Mouse (Mus musculus) hindbrain, embryonic 13.5 days (tissue): ENCODE data around the gene Fbxl2. TPM values are rescaled to one million over a fixed set of nuclear protein-coding genes. Genes with fewer than 3 reads are reported as not detected.
A peak's percentile ranks its signal among the peaks of the same experiment; 100 is the strongest.
"Not testable (repeated sequence)": the region's sequence is repeated elsewhere in the genome, so short reads cannot be mapped to it uniquely, and the experiment has no call there.

Experiments
- ATAC-seq: fragments of 200-750 bp; cut with Nextera tagmentation; 2 replicates; pipeline ENCODE4 v1.8.0; 2017; ENCODE audit warnings: moderate TSS enrichment; ENCODE audit not compliant: low FRiP score
- H3K27ac ChIP-seq: fragments of 300-500 bp; sonication (generic); 2 replicates; pipeline ENCODE4 v1.5.1; 2015; ENCODE audit warnings: inconsistent platforms, mild to moderate bottlenecking, moderate library complexity
- H3K27me3 ChIP-seq: fragments of 300-500 bp; sonication (generic); 2 replicates; pipeline ENCODE4 v1.6.1; 2015; ENCODE audit warnings: mild to moderate bottlenecking, inconsistent platforms
- H3K36me3 ChIP-seq: fragments of 300-500 bp; sonication (generic); 2 replicates; pipeline ENCODE4 v1.6.1; 2015; ENCODE audit warnings: mild to moderate bottlenecking, inconsistent platforms
- H3K4me1 ChIP-seq: fragments of 300-500 bp; sonication (generic); replicated peaks from 2 replicates; pipeline ENCODE4 v1.6.1; 2015; ENCODE audit warnings: inconsistent platforms
- H3K4me2 ChIP-seq: fragments of 300-500 bp; sonication (generic); 2 replicates; pipeline ENCODE4 v1.6.1; 2015; ENCODE audit warnings: inconsistent platforms, mild to moderate bottlenecking, moderate library complexity
- H3K4me3 ChIP-seq: fragments of 300-500 bp; sonication (generic); 2 replicates; pipeline ENCODE4 v1.5.1; 2015; ENCODE audit warnings: mild to moderate bottlenecking, inconsistent platforms
- H3K9ac ChIP-seq: fragments of 300-500 bp; sonication (generic); 2 replicates; pipeline ENCODE4 v1.6.1; 2015; ENCODE audit warnings: mild to moderate bottlenecking, inconsistent platforms
- H3K9me3 ChIP-seq: fragments of 300-500 bp; sonication (generic); 2 replicates; pipeline ENCODE4 v1.6.1; 2016; ENCODE audit warnings: inconsistent platforms
- whole genome bisulfite sequencing: fragments of 180-500 bp; shearing (Covaris S2); methylation state at CpG from one replicate; pipeline ENCODE4 v1.1.7; 2015; 5-methylcytosine and 5-hydroxymethylcytosine counted together
- polyA plus RNA-seq: library from polyadenylated mRNA; unstranded; fragments of >200 nt; fragmentation: Nextera tagmentation; extraction: Ambion mirVana; gene quantifications from 2 replicates; pipeline ENCODE4 v1.2.1, GENCODE M21; 2015

Gene Fbxl2
- 22.1 and 22.2 TPM in 2 replicates for polyA plus RNA-seq

DNA sequence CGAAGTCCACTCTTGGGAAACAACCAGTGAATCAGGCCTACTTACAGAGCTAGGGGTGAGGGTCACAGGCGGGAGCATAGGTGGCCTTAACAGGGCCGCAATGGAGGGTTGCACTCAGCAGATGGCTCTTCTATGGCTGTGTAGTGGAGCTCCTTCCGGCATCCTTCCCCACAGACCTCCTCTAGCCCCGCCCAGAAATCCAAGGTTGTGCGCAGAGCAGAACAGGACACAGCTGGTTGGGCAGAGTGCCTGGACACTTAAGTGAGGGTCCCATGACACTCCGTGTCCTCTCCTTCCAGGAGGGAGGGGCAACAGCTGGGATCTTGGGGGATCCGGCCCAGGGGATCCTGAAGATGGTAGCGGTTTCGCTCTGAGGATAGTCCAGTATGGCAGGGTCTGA is at the start of gene Fbxl2:
Gene Fbxl2, minus strand, starts transcription at position 164 of the 400 bp plus-strand sequence.
- Histone ChIP-seq H3K27ac (no peak within 1 kb of the TSS), H3K4me2 (no peak within 1 kb of the TSS), H3K4me3 (no peak within 1 kb of the TSS), H3K9me3 (no peaks in the 10 kb centered on the region), H3K36me3 (no peaks in the 10 kb centered on the region), H3K9ac (no peak within 1 kb of the TSS), H3K27me3 (no peaks in the 10 kb centered on the region), H3K4me1 (peaks cover 7% of the 10 kb centered on the region; the same call in 1 of the 2 replicates)
- no peak for ATAC-seq
- WGBS, result 82% methylated on average over 10 of the region's 10 CpGs

DNA sequence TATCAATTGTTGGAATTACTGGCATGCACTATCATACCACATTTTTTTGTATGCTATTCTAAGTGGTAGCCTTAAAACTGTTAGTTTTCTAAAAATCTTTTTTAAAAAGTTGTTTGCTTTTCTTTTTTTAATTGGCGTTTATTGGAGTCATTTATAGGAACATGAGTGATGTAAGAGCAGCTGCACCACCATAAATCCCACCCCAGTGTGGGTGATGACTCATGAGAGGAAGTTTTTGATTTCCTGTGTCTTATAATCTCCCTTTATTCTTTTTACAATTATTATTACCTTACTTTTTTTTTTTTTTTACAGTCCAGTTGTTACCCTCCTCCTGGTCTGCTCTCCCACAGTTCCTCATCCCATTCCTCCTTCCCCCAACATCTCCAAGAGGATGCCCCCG is 48.9 kb upstream of the Fbxl2 start:
- Histone ChIP-seq H3K27me3 (no peaks in the 10 kb centered on the region), H3K4me2 (no peak overlapping the region), H3K9me3 (no peaks in the 10 kb centered on the region), H3K4me1 (no peaks in the 10 kb centered on the region), H3K36me3 (no peaks in the 10 kb centered on the region), H3K9ac (no peak overlapping the region), H3K27ac (no peak overlapping the region), H3K4me3 (no peak overlapping the region)
- WGBS, result 91% methylated on average over 2 of the region's 2 CpGs
- ATAC-seq, result no peak

DNA sequence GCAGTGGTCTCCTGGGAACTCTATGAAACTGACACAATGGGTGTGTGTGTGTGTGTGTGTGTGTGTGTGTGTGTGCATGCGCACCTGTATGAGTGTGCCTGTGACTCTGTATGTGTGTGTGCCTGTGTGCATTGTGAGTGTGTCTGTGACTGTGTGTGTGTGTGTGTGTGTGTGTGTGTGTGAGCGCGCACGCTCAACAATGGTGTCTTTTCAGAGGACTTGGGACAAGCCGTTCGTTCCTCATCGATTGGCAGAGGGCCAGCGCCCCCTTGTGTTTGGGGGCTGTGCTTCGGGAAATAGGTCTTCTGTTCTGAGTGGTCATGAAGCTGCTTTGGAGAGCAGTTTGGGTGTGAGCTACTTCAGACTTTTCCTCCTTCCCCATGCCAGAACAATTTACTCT is 46.2 kb upstream of the Fbxl2 start:
- not testable (repeated sequence) for H3K4me3 ChIP-seq, ATAC-seq, H3K27me3 ChIP-seq, H3K4me2 ChIP-seq, H3K4me1 ChIP-seq, H3K9ac ChIP-seq, H3K27ac ChIP-seq, H3K9me3 ChIP-seq, H3K36me3 ChIP-seq
- WGBS, result 15% methylated on average over 9 of the region's 9 CpGs

DNA sequence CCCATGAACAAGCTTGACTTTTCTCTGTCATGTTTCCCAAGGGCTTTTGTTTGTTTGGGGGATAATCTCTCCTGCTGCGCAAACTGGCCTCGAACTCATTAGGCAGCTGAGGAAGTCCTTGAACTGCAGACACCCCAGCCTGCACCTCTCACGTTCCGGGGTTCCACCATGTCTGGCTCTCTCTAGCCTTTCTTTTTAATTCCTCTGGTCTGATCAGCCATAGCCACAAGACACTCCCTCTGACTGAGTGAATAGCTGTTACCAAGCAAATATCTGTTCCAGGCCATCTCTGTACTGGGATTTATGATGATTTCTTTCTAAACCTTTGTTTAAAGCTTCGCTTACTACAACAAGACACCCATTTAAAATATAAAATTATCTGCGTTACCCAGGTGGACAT is 42.9 kb upstream of the Fbxl2 start:
- not testable (repeated sequence) for H3K27ac ChIP-seq, H3K4me1 ChIP-seq, H3K9ac ChIP-seq, H3K27me3 ChIP-seq, H3K4me2 ChIP-seq, H3K4me3 ChIP-seq, ATAC-seq, H3K36me3 ChIP-seq, H3K9me3 ChIP-seq
- WGBS, result 92% methylated on average over 6 of the region's 6 CpGs

DNA sequence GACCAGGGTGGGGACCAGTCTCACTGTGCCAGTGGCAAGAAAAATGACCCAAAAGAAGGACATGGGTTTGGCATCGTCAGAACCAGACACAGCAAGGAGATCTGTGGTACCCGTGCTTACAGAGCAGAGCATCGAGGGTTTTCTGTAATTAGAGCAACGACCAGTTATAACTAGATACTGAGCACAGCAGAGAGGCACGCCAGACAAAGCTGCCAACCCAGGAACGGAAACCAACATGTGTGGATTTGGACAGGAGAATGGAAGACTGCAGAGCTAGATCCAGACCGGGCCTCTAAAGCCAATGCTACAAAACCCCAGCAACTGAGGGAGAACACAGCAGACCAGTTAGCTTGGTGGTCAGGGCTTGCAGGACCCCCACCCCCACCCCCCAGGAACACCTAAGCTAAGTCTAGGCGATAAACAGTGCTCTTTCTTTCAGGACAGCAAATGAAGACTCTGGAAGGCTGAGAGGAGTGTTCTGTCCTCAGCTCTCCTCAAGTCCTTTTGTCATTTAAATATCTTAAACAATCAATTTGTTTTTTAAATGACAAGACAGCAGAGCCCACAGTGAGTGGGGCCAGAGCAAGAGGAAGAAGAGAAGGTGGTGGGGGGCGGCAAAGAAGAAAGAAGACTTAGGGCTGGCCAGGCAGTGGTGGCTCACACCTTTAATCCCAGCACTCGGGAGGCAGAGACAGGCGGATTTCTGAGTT is 41.3 kb upstream of the Fbxl2 start:
- no peaks in the 10 kb centered on the region for H3K36me3 ChIP-seq
- ATAC-seq, result no peak
- 76% methylated on average over 11 of the region's 11 CpGs for WGBS
- H3K9ac ChIP-seq, result no peak overlapping the region
- no peak overlapping the region for H3K4me3 ChIP-seq
- no peaks in the 10 kb centered on the region for H3K9me3 ChIP-seq
- H3K4me2 ChIP-seq, result no peak overlapping the region
- H3K27me3 ChIP-seq, result no peaks in the 10 kb centered on the region
- H3K27ac ChIP-seq, result no peak overlapping the region
- no peaks in the 10 kb centered on the region for H3K4me1 ChIP-seq

DNA sequence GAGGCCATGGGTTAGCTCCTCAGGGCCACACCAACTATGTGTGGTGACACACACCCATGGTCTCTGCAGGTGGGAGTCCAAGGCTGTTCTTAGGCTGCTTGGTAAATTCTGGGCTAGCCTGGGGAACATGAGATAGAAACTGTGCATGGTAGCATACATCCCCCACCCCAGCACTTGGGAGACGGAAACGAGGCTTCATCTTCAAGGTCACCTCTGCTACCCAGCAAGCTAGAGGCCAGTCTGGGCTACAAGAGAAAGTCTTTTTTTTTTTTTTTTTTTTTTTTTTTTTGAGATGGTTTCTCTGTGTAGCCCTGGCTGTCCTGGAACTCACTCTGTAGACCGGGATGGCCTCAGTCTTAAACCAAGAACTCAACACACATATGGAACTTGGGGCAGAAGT is 40.4 kb upstream of the Fbxl2 start:
- Histone ChIP-seq H3K27me3 (no peaks in the 10 kb centered on the region), H3K4me1 (no peaks in the 10 kb centered on the region), H3K27ac (no peak overlapping the region), H3K4me3 (no peak overlapping the region), H3K9ac (no peak overlapping the region), H3K4me2 (no peak overlapping the region), H3K9me3 (no peaks in the 10 kb centered on the region), H3K36me3 (no peaks in the 10 kb centered on the region)
- no peak for ATAC-seq
- WGBS, result 85% methylated on average over 3 of the region's 3 CpGs

DNA sequence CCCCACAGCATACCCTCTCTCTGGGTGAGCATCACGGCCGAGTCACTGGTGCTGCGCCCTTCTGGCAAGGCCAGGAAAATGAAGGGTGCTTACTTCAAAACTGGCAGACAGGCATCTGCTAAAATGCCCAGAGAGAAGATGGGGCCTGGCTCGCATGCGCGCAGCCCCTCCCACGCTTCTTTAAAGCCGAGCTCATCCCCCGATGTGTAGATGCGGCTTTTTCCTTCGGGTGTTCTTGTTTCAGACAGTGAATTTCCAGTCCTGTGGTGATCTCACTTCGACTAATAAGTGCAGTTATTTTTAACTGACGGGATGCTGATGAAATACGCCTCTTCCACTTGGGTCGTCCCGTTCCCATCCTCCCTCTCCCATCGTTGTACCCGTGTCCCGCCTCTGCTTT is 27.7 kb upstream of the Fbxl2 start:
- H3K36me3 ChIP-seq, result no peaks in the 10 kb centered on the region
- no peak overlapping the region for H3K27ac ChIP-seq
- no peak for ATAC-seq
- 87% methylated on average over 19 of the region's 19 CpGs for WGBS
- no peak overlapping the region for H3K4me2 ChIP-seq
- no peaks in the 10 kb centered on the region for H3K27me3 ChIP-seq
- no peak overlapping the region for H3K4me3 ChIP-seq
- no peaks in the 10 kb centered on the region for H3K4me1 ChIP-seq
- H3K9me3 ChIP-seq, result no peaks in the 10 kb centered on the region
- H3K9ac ChIP-seq, result no peak overlapping the region

DNA sequence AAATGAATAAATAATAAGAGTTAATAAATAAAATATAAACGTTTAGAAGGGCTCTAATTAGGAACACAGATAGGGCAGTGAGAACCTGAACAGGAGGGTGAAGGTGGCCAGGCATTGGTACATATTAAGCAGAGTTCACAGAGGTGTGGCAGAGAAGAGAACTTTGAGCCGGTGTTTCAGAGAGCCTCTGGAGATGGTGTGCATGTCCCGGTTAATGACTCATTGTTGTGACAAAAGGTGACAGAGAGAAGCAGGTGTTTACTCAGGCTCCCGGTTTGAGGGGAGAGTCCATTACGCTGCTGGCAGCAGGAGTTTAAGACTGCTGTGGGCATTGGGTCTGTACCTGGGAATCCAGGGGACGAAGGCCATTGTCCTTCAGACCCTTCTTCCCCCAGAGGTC is 23.4 kb upstream of the Fbxl2 start:
- ATAC-seq, result no peak
- no peaks in the 10 kb centered on the region for H3K9me3 ChIP-seq
- no peaks in the 10 kb centered on the region for H3K36me3 ChIP-seq
- no peak overlapping the region for H3K9ac ChIP-seq
- H3K4me2 ChIP-seq, result no peak overlapping the region
- H3K4me3 ChIP-seq, result no peak overlapping the region
- no peaks in the 10 kb centered on the region for H3K27me3 ChIP-seq
- WGBS, result 70% methylated on average over 6 of the region's 6 CpGs
- no peak overlapping the region for H3K27ac ChIP-seq
- H3K4me1 ChIP-seq, result no peaks in the 10 kb centered on the region

DNA sequence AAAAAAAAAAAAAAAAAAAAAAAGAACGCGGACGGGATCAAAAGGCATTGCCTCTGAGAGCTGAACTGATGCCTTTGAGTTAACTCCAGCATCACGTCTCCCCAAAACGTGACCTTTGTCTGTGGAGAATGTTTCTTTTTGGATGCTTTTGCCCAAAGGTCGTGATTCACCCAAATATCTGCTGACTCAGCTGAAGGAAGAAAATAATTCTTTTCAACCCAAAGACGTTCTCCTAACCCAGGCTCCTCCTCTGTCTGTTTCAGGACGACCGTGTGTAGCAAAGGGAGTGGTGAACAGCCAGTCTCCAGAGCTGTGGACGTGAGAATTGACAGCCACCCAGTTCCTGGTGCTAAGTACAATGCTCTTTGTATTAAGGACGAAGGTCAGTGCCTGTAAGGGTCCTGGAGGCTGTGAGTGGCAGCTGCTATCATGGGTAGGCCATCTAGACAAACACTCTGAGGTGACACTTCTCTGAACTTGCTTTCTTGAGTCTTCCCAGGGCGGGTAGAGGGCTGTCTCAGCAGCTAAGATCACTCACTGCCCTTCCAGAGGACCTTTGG is 22.6 kb upstream of the Fbxl2 start:
- H3K4me1 ChIP-seq, result no peaks in the 10 kb centered on the region
- no peak for ATAC-seq
- no peak overlapping the region for H3K27ac ChIP-seq
- 56% methylated on average over 12 of the region's 12 CpGs for WGBS
- H3K9ac ChIP-seq, result no peak overlapping the region
- no peak overlapping the region for H3K4me2 ChIP-seq
- H3K4me3 ChIP-seq, result no peak overlapping the region
- no peaks in the 10 kb centered on the region for H3K27me3 ChIP-seq
- H3K36me3 ChIP-seq, result no peaks in the 10 kb centered on the region
- no peaks in the 10 kb centered on the region for H3K9me3 ChIP-seq

DNA sequence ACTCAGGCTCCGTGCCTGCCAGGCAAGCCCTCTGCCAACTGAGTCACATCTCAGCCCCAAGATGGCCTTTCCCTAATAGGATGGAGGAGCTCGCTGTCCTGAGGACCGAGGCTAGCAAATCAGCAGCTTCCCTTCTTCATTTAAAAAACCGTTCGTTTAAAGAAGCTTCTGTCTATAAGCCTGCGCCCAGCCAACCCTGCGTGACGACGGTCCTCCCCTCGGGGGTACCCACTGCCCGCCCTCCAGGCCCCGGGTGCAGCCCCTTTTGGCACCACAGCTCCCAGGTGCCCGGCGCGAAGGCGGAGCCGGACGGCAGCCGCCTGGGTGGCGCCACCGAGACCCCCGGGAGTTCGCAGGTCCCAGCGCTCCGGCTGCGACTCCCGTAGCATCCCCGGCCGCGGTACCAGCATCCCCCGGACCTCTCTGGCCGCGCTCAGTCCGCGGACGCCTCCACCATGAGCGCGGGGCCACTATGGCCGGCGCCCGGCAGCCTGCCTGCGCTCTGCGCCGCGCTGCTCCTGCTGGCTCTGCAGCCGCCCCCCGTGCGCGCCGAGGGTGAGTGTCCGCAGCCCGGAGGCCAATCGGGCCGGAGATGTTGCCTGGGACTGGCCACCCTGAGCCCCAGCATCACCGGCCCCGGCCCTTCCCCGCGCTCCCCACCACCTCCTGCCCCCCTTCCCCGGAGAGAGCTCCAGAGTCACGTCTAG is 11.3 kb upstream of the Fbxl2 start, which contains the start of gene Susd5:
Gene Susd5, plus strand, starts transcription at position 51 of the 707 bp plus-strand sequence.
- Histone ChIP-seq H3K9me3 (no peaks in the 10 kb centered on the region), H3K27me3 (peaks cover 52% of the 10 kb centered on the region), H3K36me3 (no peaks in the 10 kb centered on the region), H3K4me3 (peak within 1 kb of the TSS; percentile 55), H3K4me2 (peak within 1 kb of the TSS; percentile 83), H3K27ac (no peak within 1 kb of the TSS), H3K4me1 (peaks cover 10% of the 10 kb centered on the region), H3K9ac (peak within 1 kb of the TSS; percentile 73)
- peak; percentile 49; the same call in 1 of the 2 replicates for ATAC-seq
- under 1% methylated on average over 57 of the region's 60 CpGs for WGBS

DNA sequence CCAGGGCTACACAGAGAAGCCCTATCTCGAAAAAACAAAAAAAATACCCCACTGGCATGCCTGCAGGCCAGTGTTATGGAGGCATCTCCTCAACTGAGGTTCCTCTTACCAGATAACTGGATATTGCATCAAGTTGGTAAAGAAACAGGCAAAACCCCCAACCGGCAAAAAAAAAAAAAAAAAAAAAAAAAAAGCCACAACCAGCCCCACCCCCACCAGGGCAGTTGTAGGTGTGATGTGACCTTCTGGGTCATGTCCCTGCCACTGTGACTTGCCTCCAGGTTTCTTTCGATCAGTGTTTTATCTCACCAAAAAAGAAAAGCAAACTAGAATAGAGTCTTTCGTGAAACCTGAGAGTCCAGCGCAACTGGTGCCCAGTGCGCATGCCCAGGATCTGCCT is 6.9 kb upstream of the Fbxl2 start:
- H3K36me3 ChIP-seq, result no peaks in the 10 kb centered on the region

DNA sequence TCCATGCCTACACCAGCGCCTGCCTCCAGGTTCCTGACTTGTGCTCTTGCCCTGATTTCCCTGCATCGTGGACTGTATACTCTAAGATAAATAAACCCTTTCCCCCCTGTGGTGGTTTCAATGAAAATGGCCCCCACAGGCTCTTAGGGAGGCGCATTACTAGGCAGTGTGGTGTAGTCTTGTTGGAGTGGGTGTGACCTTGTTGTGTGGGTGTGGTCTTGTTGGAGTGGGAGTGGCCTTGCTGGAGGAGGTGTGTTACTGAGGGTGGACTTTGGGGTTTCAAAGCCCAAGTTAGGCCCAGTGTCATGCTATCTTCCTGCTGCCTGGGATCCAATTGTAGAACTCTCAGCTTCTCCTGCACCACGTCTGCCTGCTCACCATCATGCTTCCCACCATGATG is 6.0 kb upstream of the Fbxl2 start:
- H3K4me1 ChIP-seq, result peaks cover 3% of the 10 kb centered on the region
- H3K27ac ChIP-seq, result no peak overlapping the region
- no peak overlapping the region for H3K9ac ChIP-seq
- 84% methylated on average over 4 of the region's 4 CpGs for WGBS
- no peak overlapping the region for H3K4me3 ChIP-seq
- no peaks in the 10 kb centered on the region for H3K36me3 ChIP-seq
- no peak overlapping the region for H3K4me2 ChIP-seq
- ATAC-seq, result no peak
- H3K27me3 ChIP-seq, result peaks cover 21% of the 10 kb centered on the region
- no peaks in the 10 kb centered on the region for H3K9me3 ChIP-seq

More for the DNA sequence above, 6.9 kb upstream of the Fbxl2 start:
- H3K9ac ChIP-seq, result no peak overlapping the region
- no peak overlapping the region for H3K27ac ChIP-seq
- no peaks in the 10 kb centered on the region for H3K9me3 ChIP-seq
- ATAC-seq, result no peak
- no peak overlapping the region for H3K4me2 ChIP-seq
- H3K4me1 ChIP-seq, result peaks cover 10% of the 10 kb centered on the region
- no peak overlapping the region for H3K4me3 ChIP-seq
- WGBS, result 77% methylated on average over 6 of the region's 6 CpGs
- peaks cover 29% of the 10 kb centered on the region for H3K27me3 ChIP-seq
